Mouse (Mus musculus): ENCODE measurements around the gene Thap8.

DNA sequence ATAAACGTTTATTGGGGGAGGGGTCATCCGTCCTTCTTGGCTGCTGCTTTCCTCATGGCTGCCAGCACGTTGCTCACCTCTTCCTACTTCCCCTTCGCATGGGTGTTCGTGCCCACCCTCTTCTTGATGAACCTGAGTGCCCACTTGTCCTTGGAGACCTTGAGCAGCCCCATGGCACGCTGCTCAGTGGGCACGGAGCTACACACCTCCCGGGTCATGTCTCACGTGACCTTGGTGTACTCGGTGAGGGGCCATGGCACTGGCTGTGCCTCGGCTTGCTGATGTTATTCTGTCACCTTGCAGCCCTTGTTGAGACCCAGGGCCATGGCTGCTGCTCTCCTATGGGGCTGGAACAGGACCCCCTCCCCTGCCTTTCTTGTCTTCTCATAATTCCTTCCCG is 30.2 kb downstream of the Thap8 start:
- TF ChIP-seq CTCF (IDR thresholded peaks at IDR 0.05; ENCODE audit: control insufficient read depth, insufficient read depth, insufficient replicate concordance, low read depth, low read length) = no peak
- TF ChIP-seq POLR2A (IDR thresholded peaks at IDR 0.05; ENCODE audit: control insufficient read depth, low read depth, low read length) = no peak
